Mouse (Mus musculus): ENCODE results near the gene Gm10799.

GRCm38 (mm10) chr2:104024656-104025055 is 43.7 kb downstream of the Gm10799 start:
- TF ChIP-seq CTCF (IDR thresholded peaks at IDR 0.05; ENCODE audit: low read depth): no peak
- no peak for TF ChIP-seq EP300 (IDR thresholded peaks at IDR 0.05; ENCODE audit: low read depth)

Measured in liver, embryonic 14.5 days (tissue).